Mouse (Mus musculus) ovary, postnatal 36 days (tissue): ENCODE measurements around the gene Rhox4g.
"Not testable (repeated sequence)": the region's sequence is repeated elsewhere in the genome, so short reads cannot be mapped to it uniquely, and the experiment has no call there.

ENCODE experiments used
- DNase-seq: peaks from one replicate; pipeline ENCODE4 v3.0.0; 2022; ENCODE audit warnings: low spot score, mixed read lengths

The Rhox4g gene

DNA sequence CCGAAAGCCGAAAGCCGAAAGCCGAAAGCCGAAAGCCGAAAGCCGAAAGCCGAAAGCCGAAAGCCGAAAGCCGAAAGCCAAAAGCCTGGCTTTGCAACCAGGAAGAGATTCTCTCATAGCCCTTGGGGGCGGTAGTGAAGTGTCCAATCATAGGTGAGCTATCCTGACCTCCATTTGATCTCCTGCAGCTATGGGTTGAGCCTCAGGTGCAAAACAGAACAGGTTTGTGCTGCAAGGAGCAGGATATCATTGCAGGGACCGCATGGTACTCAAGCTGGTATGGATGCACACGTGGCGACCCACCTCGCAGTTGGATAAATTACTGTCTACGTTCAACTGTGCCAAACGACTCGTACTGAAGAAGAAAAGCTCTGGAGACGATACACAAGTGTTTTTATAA, at the start of gene Rhox4g:
Rhox4g (minus strand) TSS at position 101 of the 400 bp plus-strand sequence.
- not testable (repeated sequence) for DNase-seq

DNA sequence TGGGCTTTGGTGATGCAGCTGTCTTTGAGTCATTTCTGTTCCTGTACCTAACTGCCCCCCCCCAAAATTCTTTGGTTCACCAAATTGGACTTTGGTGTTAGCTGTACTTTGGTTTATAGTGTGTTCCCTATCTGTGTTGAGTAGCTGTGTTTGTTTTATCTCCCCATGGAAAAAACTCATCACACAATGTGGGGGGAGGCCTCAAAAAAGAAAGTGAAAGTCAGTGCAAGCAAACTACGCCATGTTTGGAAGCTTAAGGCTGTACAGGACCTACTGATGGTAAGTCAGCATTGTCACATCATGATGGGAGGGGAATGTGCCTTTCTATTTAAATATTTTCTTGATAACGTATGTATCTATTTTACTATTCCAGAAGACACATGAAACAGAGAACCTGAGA, 41.1 kb upstream of the Rhox4g start:
- DNase-seq: no peak

DNA sequence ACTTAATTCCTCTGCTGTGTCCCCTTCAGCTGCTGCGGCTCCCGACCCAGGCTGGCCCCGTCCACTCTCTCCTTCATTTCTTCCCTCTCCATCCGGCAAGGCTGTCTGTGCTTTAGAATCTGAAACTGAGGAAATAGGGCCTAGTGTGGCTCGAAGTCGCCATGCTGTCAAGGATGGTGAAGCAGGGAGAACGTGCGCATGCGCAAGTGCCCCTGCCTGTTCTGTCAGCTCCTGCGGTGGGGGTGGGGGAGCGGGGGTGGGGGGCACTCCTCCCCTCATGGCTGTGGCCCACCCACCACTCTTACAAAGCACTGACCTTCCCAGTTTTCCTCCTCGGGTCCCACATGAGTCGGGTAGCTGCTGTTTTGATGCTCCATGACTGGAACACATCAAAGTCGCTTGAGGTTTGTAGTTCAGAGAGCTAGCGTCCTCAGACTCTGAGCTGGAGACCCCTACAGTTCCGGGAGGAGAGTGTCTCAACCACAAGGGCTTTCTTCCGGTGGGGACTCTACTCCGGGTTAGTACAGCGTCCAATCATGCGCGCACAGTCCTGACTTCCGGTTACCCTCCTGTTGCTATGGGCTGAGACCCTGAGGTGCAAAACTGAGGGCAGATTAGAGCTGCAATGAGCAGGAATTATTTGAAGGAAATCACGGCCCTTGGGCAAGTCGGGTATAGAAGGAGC, 32.0 kb upstream of the Rhox4g start:
- DNase-seq: no peak

DNA sequence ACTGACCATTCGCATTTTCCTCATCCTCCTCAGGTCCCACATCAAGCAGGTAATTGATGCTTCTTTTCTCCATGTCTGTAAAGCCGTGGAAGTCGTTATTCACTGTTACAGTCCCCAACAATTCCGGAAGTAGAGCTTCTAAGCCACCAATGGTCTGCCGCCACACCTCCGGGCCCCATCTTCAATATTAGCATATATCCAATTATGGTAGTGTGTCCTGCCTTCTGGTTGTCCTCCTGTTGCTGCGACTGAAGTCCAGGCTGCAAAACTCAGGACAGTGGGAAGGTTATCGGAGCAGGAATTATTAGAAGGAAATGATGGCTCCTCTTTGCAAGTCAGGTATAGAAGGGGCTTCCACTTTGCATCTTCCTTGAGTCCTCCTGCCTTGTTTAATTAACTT, 22.1 kb upstream of the Rhox4g start, which contains the start of gene Rhox2h:
Rhox2h (minus strand) TSS at position 101 of the 400 bp plus-strand sequence.
- DNase-seq: not testable (repeated sequence)

DNA sequence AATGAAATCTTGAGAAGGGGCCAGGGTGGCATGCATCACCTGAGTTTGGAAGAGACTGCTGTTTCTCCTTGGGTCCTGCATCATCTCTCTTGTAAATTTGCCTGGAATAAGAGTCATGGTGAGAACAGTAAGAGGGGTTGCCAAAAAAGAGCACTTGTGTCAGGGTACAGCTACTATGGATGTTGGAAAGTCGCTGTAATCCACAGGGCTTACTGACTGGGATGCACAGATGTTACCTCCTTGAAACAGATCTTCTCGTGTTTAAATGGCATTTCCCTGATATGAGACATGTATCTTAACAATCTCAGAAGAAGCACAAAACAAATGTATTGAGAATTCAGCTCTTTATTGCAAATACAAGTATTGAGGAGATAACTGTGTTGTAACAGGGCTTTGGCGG, 17.5 kb upstream of the Rhox4g start, which contains the start of gene Rhox3h:
Rhox3h (minus strand) TSS at position 101 of the 400 bp plus-strand sequence.
- DNase-seq: not testable (repeated sequence)

DNA sequence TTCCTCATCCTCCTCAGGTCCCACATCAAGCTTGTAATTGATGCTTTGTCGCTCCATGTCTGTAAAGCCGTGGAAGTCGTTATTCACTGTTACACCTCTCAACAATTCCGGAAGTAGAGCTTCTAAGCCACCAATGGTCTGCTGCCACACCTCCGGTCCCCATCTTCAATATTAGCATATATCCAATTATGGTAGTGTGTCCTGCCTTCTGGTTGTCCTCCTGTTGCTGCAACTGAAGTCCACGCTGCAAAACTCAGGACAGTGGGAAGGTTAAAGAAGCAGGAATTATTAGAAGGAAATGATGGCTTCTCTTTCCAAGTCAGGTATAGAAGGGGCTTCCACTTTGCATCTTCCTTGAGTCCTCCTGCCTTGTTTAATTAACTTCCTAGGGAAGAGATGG, 7.8 kb downstream of the Rhox4g start, which contains the start of gene Rhox2g:
Rhox2g (minus strand) TSS at position 101 of the 400 bp plus-strand sequence.
- not testable (repeated sequence) for DNase-seq

DNA sequence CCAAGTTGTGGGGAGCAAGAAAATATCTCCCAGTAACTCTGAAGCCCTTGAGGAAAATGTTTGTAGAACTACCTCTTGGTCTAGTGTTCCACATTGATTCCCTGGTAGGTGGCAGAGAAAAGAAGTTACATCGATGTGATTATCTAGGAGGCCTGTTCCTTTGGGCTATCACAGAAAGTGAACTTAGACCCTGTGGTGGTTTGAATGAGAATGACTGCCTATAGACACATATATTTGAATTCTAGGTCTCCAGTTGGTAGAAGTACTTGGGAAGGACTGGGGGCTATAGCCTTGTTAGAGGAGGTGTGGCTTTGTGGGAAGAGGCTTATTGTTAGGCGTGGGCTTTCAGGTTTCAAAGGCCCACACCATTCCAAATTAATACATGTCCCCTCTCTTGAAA, 22.6 kb downstream of the Rhox4g start, which contains the start of gene Rhox3g:
Rhox3g (minus strand) TSS at position 101 of the 400 bp plus-strand sequence.
- not testable (repeated sequence) for DNase-seq

DNA sequence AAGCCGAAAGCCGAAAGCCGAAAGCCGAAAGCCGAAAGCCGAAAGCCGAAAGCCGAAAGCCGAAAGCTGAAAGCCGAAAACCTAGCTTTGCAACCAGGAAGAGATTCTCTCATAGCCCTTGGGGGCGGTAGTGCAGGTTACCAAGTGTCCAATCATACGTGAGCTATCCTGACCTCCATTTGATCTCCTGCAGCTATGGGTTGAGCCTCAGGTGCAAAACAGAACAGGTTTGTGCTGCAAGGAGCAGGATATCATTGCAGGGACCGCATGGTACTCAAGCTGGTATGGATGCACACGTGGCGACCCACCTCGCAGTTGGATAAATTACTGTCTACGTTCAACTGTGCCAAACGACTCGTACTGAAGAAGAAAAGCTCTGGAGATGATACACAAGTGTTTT, 43.5 kb downstream of the Rhox4g start, which contains the start of gene Rhox4f:
Rhox4f (minus strand) TSS at position 101 of the 400 bp plus-strand sequence.
- DNase-seq: not testable (repeated sequence)
